Mouse (Mus musculus): Measurements from ENCODE around the gene Tssc4. TPM values are rescaled to one million over a fixed set of nuclear protein-coding genes. Genes with fewer than 3 reads are reported as not detected.
A peak's percentile ranks its signal among the peaks of the same experiment; 100 is the strongest.

The Tssc4 gene
- polyA plus RNA-seq, 1 experiment from 2014 or later: 111 TPM

DNA sequence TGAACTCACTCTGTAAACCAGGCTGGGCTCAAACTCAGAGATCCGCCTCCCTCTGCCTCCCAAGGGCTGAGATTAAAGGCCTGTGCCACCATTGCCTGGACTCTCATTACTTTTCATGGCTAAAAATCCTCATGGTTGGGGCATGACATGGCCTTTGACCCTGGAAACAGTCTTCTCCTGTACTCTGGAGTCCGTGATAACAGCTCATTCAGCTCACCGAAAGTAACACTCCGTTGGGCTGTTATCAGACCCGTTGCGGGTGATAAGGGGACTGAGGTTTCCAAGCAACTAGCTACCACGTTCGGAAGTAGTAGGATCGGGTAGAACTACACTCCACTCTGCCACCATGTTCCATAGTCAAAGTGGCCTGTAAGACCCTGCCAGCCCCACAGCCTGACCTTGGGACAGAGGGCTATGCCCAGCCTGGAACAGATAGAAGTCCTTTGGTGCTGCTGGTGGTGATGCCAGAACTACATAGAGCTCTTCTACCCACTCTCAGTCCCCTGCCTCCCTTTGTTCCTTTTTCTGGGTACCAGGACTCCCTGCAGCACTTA, 11.3 kb upstream of the Tssc4 start:
- no peak overlapping the region for H3K27ac ChIP-seq (replicated peaks)

GRCm38 (mm10) chr7:143058221-143058697, 10.8 kb upstream of the Tssc4 start:
- Histone ChIP-seq H3K4me3 (no peak overlapping the region), H3K27me3 (no peaks in the 10 kb centered on the region), H3K27ac (replicated peaks) (no peak overlapping the region), H3K36me3 (peaks cover 30% of the 10 kb centered on the region), H3K9ac (replicated peaks) (no peak overlapping the region), H3K4me1 (peaks cover 26% of the 10 kb centered on the region), H3K9me3 (no peaks in the 10 kb centered on the region), H3K4me2 (replicated peaks) (no peak overlapping the region)
- WGBS: 82% methylated on average over 5 of the region's 5 CpGs
- ATAC-seq (ENCODE audit: low FRiP score, low read depth): no peak

More for the DNA sequence above, 11.3 kb upstream of the Tssc4 start:
- Histone ChIP-seq H3K9me3 (no peaks in the 10 kb centered on the region), H3K4me1 (peaks cover 26% of the 10 kb centered on the region), H3K36me3 (peaks cover 25% of the 10 kb centered on the region), H3K4me3 (no peak overlapping the region), H3K27me3 (no peaks in the 10 kb centered on the region), H3K4me2 (replicated peaks) (no peak overlapping the region), H3K9ac (replicated peaks) (no peak overlapping the region)
- ATAC-seq (ENCODE audit: low FRiP score, low read depth): no peak
- WGBS: 87% methylated on average over 9 of the region's 9 CpGs

GRCm38 (mm10) chr7:143059202-143059870, 9.7 kb upstream of the Tssc4 start:
- H3K27me3 ChIP-seq: no peaks in the 10 kb centered on the region
- peaks cover 41% of the 10 kb centered on the region for H3K36me3 ChIP-seq
- H3K4me1 ChIP-seq: peaks cover 15% of the 10 kb centered on the region
- no peak for ATAC-seq (ENCODE audit: low FRiP score, low read depth)
- no peak overlapping the region for H3K9ac ChIP-seq (replicated peaks)
- H3K4me2 ChIP-seq (replicated peaks): no peak overlapping the region
- 0 out of 2 replicates have a peak overlapping the region, but pooled peaks have one; percentile 20 for H3K27ac ChIP-seq (replicated peaks)
- 75% methylated on average over 5 of the region's 5 CpGs for WGBS
- no peak overlapping the region for H3K4me3 ChIP-seq
- no peaks in the 10 kb centered on the region for H3K9me3 ChIP-seq

DNA sequence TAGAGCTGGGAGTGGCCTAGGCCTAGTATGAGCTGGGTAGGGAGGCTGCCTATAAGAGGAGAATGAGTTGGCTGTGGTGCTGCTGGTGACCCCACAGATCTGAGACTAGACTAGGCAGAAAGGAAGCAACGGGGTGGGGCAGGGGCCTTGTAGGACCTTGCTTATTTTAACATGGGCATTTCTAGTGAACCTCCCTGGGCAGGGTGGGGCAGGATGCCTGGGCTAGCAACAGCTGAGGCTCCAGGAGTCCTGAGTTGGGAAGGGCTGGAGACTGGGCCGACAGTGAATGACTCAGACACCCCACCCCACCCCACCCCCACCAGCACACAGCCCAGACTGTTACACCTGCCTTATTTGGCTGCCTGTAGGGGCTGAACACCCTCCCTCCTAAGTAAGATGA, 6.3 kb upstream of the Tssc4 start:
- Histone ChIP-seq H3K27me3 (no peaks in the 10 kb centered on the region), H3K9me3 (no peaks in the 10 kb centered on the region), H3K9ac (replicated peaks) (no peak overlapping the region), H3K27ac (replicated peaks) (no peak overlapping the region), H3K4me2 (replicated peaks) (no peak overlapping the region), H3K36me3 (peaks cover 60% of the 10 kb centered on the region), H3K4me3 (no peak overlapping the region), H3K4me1 (peaks cover 2% of the 10 kb centered on the region; the same call in 1 of the 2 replicates)
- ATAC-seq (ENCODE audit: low FRiP score, low read depth): no peak
- 87% methylated on average over 2 of the region's 2 CpGs for WGBS

- peaks cover 63% of the 10 kb centered on the region for H3K36me3 ChIP-seq
- WGBS: 30% methylated on average over 6 of the region's 6 CpGs
- no peaks in the 10 kb centered on the region for H3K9me3 ChIP-seq
- no peaks in the 10 kb centered on the region for H3K27me3 ChIP-seq
- peaks cover 12% of the 10 kb centered on the region for H3K4me1 ChIP-seq
- H3K4me3 ChIP-seq: no peak overlapping the region
- no peak overlapping the region for H3K9ac ChIP-seq (replicated peaks)
- no peak for ATAC-seq (ENCODE audit: low FRiP score, low read depth)
- no peak overlapping the region for H3K27ac ChIP-seq (replicated peaks)
- H3K4me2 ChIP-seq (replicated peaks): no peak overlapping the region
Measured at GRCm38 (mm10) chr7:143064226-143064625, 4.8 kb upstream of the Tssc4 start.

- WGBS: 89% methylated on average over 2 of the region's 2 CpGs
- peaks cover 21% of the 10 kb centered on the region for H3K4me1 ChIP-seq
- no peak overlapping the region for H3K4me2 ChIP-seq (replicated peaks)
- no peak overlapping the region for H3K9ac ChIP-seq (replicated peaks)
- no peaks in the 10 kb centered on the region for H3K9me3 ChIP-seq
- H3K27ac ChIP-seq (replicated peaks): no peak overlapping the region
- H3K4me3 ChIP-seq: no peak overlapping the region
- no peaks in the 10 kb centered on the region for H3K27me3 ChIP-seq
- peaks cover 63% of the 10 kb centered on the region for H3K36me3 ChIP-seq
- ATAC-seq (ENCODE audit: low FRiP score, low read depth): no peak
Measured at GRCm38 (mm10) chr7:143065692-143066091, 3.4 kb upstream of the Tssc4 start.

DNA sequence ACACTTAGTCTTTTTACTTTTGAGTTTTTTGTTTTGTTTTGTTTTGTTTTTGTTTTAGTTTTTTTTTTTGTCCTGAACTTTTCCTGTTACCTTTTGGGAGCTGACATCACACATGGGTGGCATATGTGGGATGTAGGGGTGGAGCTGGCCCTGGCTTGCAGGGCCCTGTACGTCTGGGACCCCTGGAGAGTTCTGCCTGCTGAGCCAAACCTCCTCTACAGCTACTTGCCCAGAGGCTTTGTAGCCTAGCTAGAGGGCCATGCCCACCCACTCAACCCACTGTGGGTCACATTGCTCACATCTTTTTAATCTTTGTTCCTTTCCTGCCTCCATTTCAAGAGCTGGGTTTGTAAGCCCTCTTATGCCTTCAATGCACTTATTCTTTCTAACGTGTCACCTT, 1.6 kb upstream of the Tssc4 start:
- no peak overlapping the region for H3K9ac ChIP-seq (replicated peaks)
- H3K36me3 ChIP-seq: peaks cover 57% of the 10 kb centered on the region
- H3K4me2 ChIP-seq (replicated peaks): no peak overlapping the region
- no peaks in the 10 kb centered on the region for H3K27me3 ChIP-seq
- no peaks in the 10 kb centered on the region for H3K9me3 ChIP-seq
- peak overlapping the region; percentile 94 for H3K27ac ChIP-seq (replicated peaks)
- no peak overlapping the region for H3K4me3 ChIP-seq
- 79% methylated on average over 2 of the region's 2 CpGs for WGBS
- ATAC-seq (ENCODE audit: low FRiP score, low read depth): no peak
- peaks cover 30% of the 10 kb centered on the region for H3K4me1 ChIP-seq

DNA sequence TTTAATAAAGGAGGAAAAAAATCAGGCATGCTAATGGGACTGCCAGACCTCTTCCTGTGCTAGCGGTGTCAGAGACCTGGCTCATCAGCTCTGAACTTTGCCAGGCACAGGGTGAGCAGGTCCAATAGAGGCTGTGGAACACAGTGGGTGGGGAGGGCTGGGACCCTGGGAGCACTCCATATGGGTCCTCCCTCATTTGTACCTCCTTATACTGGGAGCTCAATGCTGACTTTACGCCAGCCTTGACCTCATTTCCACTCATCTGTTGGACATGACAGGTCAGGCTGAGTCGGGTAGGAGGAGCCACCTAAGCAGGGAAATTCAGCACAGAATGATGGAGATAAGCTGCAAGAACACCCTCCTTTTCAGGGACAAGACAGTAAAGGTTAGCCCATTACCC, 1.2 kb upstream of the Tssc4 start:
- WGBS: 85% methylated on average over 3 of the region's 3 CpGs
- Histone ChIP-seq H3K4me2 (replicated peaks) (peak overlapping the region; percentile 64), H3K36me3 (peaks cover 53% of the 10 kb centered on the region), H3K4me1 (peaks cover 30% of the 10 kb centered on the region), H3K27ac (replicated peaks) (peak overlapping the region; percentile 94), H3K9me3 (no peaks in the 10 kb centered on the region), H3K27me3 (no peaks in the 10 kb centered on the region), H3K4me3 (peak overlapping the region; percentile 64), H3K9ac (replicated peaks) (peak overlapping the region; percentile 65; the same call in 1 of the 2 replicates)
- ATAC-seq (ENCODE audit: low FRiP score, low read depth): no peak

- Histone ChIP-seq H3K4me1 (peaks cover 30% of the 10 kb centered on the region), H3K4me3 (peak overlapping the region; percentile 64), H3K27ac (replicated peaks) (peak overlapping the region; percentile 94), H3K4me2 (replicated peaks) (peak overlapping the region; percentile 64), H3K36me3 (peaks cover 48% of the 10 kb centered on the region), H3K9me3 (no peaks in the 10 kb centered on the region), H3K27me3 (no peaks in the 10 kb centered on the region), H3K9ac (replicated peaks) (peak overlapping the region; percentile 65)
- peak; percentile 1; the same call in 1 of the 2 replicates for ATAC-seq (ENCODE audit: low FRiP score, low read depth)
- 46% methylated on average over 13 of the region's 13 CpGs for WGBS
Measured at GRCm38 (mm10) chr7:143068316-143068881, 650 bp upstream of the Tssc4 start.

- ATAC-seq (ENCODE audit: low FRiP score, low read depth): no peak
- Histone ChIP-seq H3K9ac (replicated peaks) (peak overlapping the region; percentile 85), H3K36me3 (peaks cover 33% of the 10 kb centered on the region), H3K4me3 (peak overlapping the region; percentile 64), H3K4me1 (peaks cover 30% of the 10 kb centered on the region), H3K27ac (replicated peaks) (peak overlapping the region; percentile 69), H3K9me3 (no peaks in the 10 kb centered on the region), H3K4me2 (replicated peaks) (peak overlapping the region; percentile 100), H3K27me3 (no peaks in the 10 kb centered on the region)
- 11% methylated on average over 30 of the region's 30 CpGs for WGBS
Measured at GRCm38 (mm10) chr7:143069751-143070400, 827 bp downstream of the Tssc4 start.

- H3K4me3 ChIP-seq: peak overlapping the region; percentile 64
- no peak for ATAC-seq (ENCODE audit: low FRiP score, low read depth)
- peak overlapping the region; percentile 85 for H3K9ac ChIP-seq (replicated peaks)
- H3K9me3 ChIP-seq: no peaks in the 10 kb centered on the region
- 89% methylated on average over 10 of the region's 10 CpGs for WGBS
- peaks cover 26% of the 10 kb centered on the region for H3K36me3 ChIP-seq
- H3K27ac ChIP-seq (replicated peaks): no peak overlapping the region
- peak overlapping the region; percentile 100 for H3K4me2 ChIP-seq (replicated peaks)
- H3K27me3 ChIP-seq: no peaks in the 10 kb centered on the region
- peaks cover 30% of the 10 kb centered on the region for H3K4me1 ChIP-seq
Measured at GRCm38 (mm10) chr7:143070506-143071070, 1.5 kb downstream of the Tssc4 start.
